Mouse (Mus musculus): Measurements from ENCODE around the gene Gm26897. TPM values are rescaled to one million over a fixed set of nuclear protein-coding genes. Genes with fewer than 3 reads are reported as not detected.

Gm26897 gene
- polyA plus RNA-seq, 1 experiment from 2014 or later: not detected

DNA sequence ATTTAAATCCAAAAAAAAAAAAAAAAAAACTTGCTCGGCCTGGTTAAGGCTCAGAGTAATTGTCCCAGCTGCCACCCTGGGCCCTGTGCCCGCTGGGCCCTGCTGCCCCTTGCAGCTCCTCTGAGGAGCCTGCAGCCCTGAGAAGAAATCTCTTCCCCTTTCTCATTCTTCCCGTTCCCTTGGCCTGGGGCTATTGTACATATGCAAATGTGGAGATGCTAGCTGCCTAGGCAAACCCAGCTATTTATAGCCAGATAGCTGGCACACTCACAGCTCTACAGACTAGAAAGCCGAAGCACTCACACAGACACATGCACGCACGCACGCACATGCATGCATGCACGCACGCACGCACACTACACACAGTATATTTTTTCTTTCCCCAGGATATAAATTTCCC, 9.0 kb upstream of the Gm26897 start:
- ChIA-PET POLR2A (interaction anchor here (0.7 kb wide), 1 partner anchor 99 kb away, joined by 5 read pairs; no protein-coding TSS in a partner anchor), CTCF (interaction anchor here (1.0 to 1.3 kb wide), 2 partner anchors 9 to 71 kb away, joined by 3 to 4 read pairs; no protein-coding TSS in a partner anchor)
- peak; percentile 58 for DNase-seq (ENCODE audit: low read depth, low spot score)
- no peak for TF ChIP-seq CTCF (IDR thresholded peaks at IDR 0.05)
- in situ Hi-C loops (cut with MboI; ENCODE audit: low pct_unique_long_range_greater_than_20kb): no loop called here
- ATAC-seq: peak; percentile 90
- peaks cover 4% of the 10 kb centered on the region for H3K27me3 ChIP-seq

DNA sequence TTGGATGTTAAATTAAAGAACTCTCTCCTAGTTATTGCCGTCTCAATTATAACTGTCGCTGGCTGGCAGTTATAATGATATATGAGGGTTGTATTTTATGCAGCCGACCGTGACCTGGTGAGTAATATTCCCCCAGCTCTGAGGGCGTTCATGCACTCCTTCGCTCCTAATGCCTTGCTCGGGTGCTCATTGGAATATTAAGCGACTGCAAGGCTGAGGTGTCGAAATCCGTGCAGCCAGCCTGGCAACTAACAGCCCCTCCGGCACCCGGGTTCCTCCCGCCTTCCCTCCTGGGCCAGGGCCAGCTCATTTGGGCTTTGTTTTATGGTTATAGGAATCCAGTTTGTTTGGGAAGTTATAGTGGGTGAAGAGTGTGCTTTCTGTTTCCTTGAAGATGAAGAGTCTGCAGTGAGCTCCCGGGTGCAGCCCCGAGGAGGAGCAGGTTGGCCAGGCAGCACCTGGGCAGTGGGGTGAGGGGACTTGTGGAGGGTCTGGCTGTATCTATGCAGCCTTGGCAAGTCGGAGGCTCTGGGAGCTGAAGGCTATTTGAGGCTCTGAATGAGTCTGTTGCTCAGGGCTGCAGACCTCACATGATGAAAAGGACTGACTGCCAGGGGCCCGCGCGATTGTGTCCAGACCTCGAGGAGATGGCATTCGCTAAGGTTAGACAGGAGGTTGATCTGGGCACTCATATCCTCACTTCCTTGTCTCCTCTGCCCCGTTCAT, 8.4 kb upstream of the Gm26897 start:
- ChIA-PET CTCF (interaction anchor here (1.0 to 1.3 kb wide), 2 partner anchors 9 to 71 kb away, joined by 3 to 4 read pairs; no protein-coding TSS in a partner anchor), POLR2A (interaction anchor here (0.5 kb wide), 1 partner anchor 1789 kb away, joined by 4 read pairs; no protein-coding TSS in a partner anchor)
- in situ Hi-C loops (cut with MboI; ENCODE audit: low pct_unique_long_range_greater_than_20kb): no loop called here
- no peak for TF ChIP-seq CTCF (IDR thresholded peaks at IDR 0.05)
- peaks cover 1% of the 10 kb centered on the region for H3K27me3 ChIP-seq
- peak; percentile 72 for DNase-seq (ENCODE audit: low read depth, low spot score)
- ATAC-seq: peak; percentile 80

- in situ Hi-C loops (cut with MboI; ENCODE audit: low pct_unique_long_range_greater_than_20kb): no loop called here
- H3K27me3 ChIP-seq: no peaks in the 10 kb centered on the region
- ATAC-seq: no peak
Observed at GRCm38 (mm10) chr5:111728411-111728810, 5.3 kb upstream of the Gm26897 start.

GRCm38 (mm10) chr5:111730560-111731167, 3.1 kb upstream of the Gm26897 start:
- peak; percentile 35 for DNase-seq (ENCODE audit: low read depth, low spot score)
- POLR2A ChIA-PET: no interaction called here
- no peak for TF ChIP-seq CTCF (IDR thresholded peaks at IDR 0.05)
- H3K27me3 ChIP-seq: no peaks in the 10 kb centered on the region
- ATAC-seq: peak; percentile 34
- CTCF ChIA-PET: interaction anchor here (0.7 kb wide), 1 partner anchor 321 kb away, joined by 3 read pairs; no protein-coding TSS in a partner anchor
- in situ Hi-C loops (cut with MboI; ENCODE audit: low pct_unique_long_range_greater_than_20kb): no loop called here

More at GRCm38 (mm10) chr5:111728411-111728810, 5.3 kb upstream of the Gm26897 start:
- no peak for TF ChIP-seq CTCF (IDR thresholded peaks at IDR 0.05)
- POLR2A ChIA-PET: no interaction called here
- CTCF ChIA-PET: interaction anchor here (1.4 kb wide), 1 partner anchor 161 kb away, joined by 3 read pairs; no protein-coding TSS in a partner anchor
- no peak for DNase-seq (ENCODE audit: low read depth, low spot score)

DNA sequence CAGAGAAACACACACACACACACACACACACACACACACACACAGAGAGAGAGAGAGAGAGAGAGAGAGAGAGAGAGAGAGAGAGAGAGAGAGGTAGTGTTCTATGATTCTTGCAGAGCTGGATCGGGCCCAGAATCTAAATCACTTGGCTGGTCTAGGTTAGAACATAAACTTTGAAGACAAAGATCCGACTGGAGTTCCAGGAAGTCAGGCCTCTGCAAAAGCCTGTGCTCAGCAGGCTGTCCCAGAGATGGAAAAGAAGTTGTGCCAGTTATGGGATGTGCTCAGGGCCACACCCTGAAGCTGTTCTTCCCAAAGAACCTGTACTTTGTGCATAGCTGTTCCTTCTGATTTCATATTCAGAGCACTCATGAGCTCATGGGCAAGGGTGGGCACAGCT, 1.5 kb upstream of the Gm26897 start:
- DNase-seq (ENCODE audit: low read depth, low spot score) (no peak), ATAC-seq (no peak)
- TF ChIP-seq CTCF (IDR thresholded peaks at IDR 0.05): no peak
- H3K27me3 ChIP-seq: no peaks in the 10 kb centered on the region
- in situ Hi-C loops (cut with MboI; ENCODE audit: low pct_unique_long_range_greater_than_20kb): no loop called here
- POLR2A ChIA-PET: interaction anchor here (0.6 to 0.7 kb wide), 3 partner anchors 43 to 270 kb away, joined by 3 to 4 read pairs (median 3); no protein-coding TSS in a partner anchor
- CTCF ChIA-PET: no interaction called here

GRCm38 (mm10) chr5:111739480-111739879, 5.8 kb downstream of the Gm26897 start:
- H3K27me3 ChIP-seq: peaks cover 6% of the 10 kb centered on the region
- ATAC-seq: no peak
- in situ Hi-C loops (cut with MboI; ENCODE audit: low pct_unique_long_range_greater_than_20kb): no loop called here
- no peak for TF ChIP-seq CTCF (IDR thresholded peaks at IDR 0.05)
- CTCF ChIA-PET: no interaction called here
- DNase-seq (ENCODE audit: low read depth, low spot score): no peak
- POLR2A ChIA-PET: no interaction called here

GRCm38 (mm10) chr5:111740384-111741275, 6.9 kb downstream of the Gm26897 start:
- CTCF ChIA-PET: no interaction called here
- ATAC-seq: no peak
- no peak for DNase-seq (ENCODE audit: low read depth, low spot score)
- no peak for TF ChIP-seq CTCF (IDR thresholded peaks at IDR 0.05)
- POLR2A ChIA-PET: no interaction called here
- in situ Hi-C loops (cut with MboI; ENCODE audit: low pct_unique_long_range_greater_than_20kb): no loop called here
- peaks cover 6% of the 10 kb centered on the region for H3K27me3 ChIP-seq

GRCm38 (mm10) chr5:111741352-111741751, 7.6 kb downstream of the Gm26897 start:
- TF ChIP-seq CTCF (IDR thresholded peaks at IDR 0.05): no peak
- CTCF ChIA-PET: no interaction called here
- DNase-seq (ENCODE audit: low read depth, low spot score) (no peak), ATAC-seq (no peak)
- POLR2A ChIA-PET: no interaction called here
- H3K27me3 ChIP-seq: peaks cover 6% of the 10 kb centered on the region
- in situ Hi-C loops (cut with MboI; ENCODE audit: low pct_unique_long_range_greater_than_20kb): no loop called here

GRCm38 (mm10) chr5:111742290-111742898, 8.7 kb downstream of the Gm26897 start:
- no peak for ATAC-seq

GRCm38 (mm10) chr5:111749599-111749998, 15.9 kb downstream of the Gm26897 start:
- ChIA-PET POLR2A (no interaction called here), CTCF (no interaction called here)
- in situ Hi-C loops (cut with MboI; ENCODE audit: low pct_unique_long_range_greater_than_20kb): no loop called here

More at GRCm38 (mm10) chr5:111742290-111742898, 8.7 kb downstream of the Gm26897 start:
- in situ Hi-C loops (cut with MboI; ENCODE audit: low pct_unique_long_range_greater_than_20kb): no loop called here
- TF ChIP-seq CTCF (IDR thresholded peaks at IDR 0.05): no peak
- H3K27me3 ChIP-seq: peaks cover 6% of the 10 kb centered on the region
- POLR2A ChIA-PET: no interaction called here
- DNase-seq (ENCODE audit: low read depth, low spot score): no peak
- CTCF ChIA-PET: no interaction called here

More at GRCm38 (mm10) chr5:111749599-111749998, 15.9 kb downstream of the Gm26897 start:
- no peak for DNase-seq (ENCODE audit: low read depth, low spot score)
- no peak for ATAC-seq
- peaks cover 5% of the 10 kb centered on the region for H3K27me3 ChIP-seq
- TF ChIP-seq CTCF (IDR thresholded peaks at IDR 0.05): no peak

Data from Patski (cell line).